Mouse (Mus musculus) left cerebral cortex, postnatal 4 days (tissue): Measurements from ENCODE around the gene Tmed9. TPM values are rescaled to one million over a fixed set of nuclear protein-coding genes. Genes with fewer than 3 reads are reported as not detected.
A peak's percentile ranks its signal among the peaks of the same experiment; 100 is the strongest.
"Not testable (repeated sequence)": the region's sequence is repeated elsewhere in the genome, so short reads cannot be mapped to it uniquely, and the experiment has no call there.

Experiments
- DNase-seq: peaks from one replicate; pipeline ENCODE4 v3.0.0-alpha.2; 2022
- intact Hi-C: fragments of 180-260 bp; cut with DNase I; formaldehyde crosslinking; loops from one replicate; pipeline ENCODE4 v1.15.1; 2025
- total RNA-seq, 2 experiments: library from RNA; stranded (reverse); gene quantifications; 2 replicates each; pipeline ENCODE4 v1.2.3; 2021

Gene Tmed9
- total RNA-seq, 2 experiments from 2014 or later, result 109 to 111 TPM

- no peak for DNase-seq
Measured at GRCm38 (mm10) chr13:55604606-55605005, 31.1 kb downstream of the Tmed9 start.

GRCm38 (mm10) chr13:55606899-55607623 lies 33.5 kb downstream of the Tmed9 start:
- peak; percentile 17 for DNase-seq
- intact Hi-C loops, result no loop called here

More at GRCm38 (mm10) chr13:55604606-55605005, 31.1 kb downstream of the Tmed9 start:
- intact Hi-C loops, result loop anchor here (5.0 kb wide), 1 partner anchor 33 kb away; the partner anchor contains the start of gene Ddx46

GRCm38 (mm10) chr13:55607624-55608006 lies 34.1 kb downstream of the Tmed9 start:
- intact Hi-C loops, result no loop called here

GRCm38 (mm10) chr13:55611996-55612395 lies 38.5 kb downstream of the Tmed9 start:
- DNase-seq, result no peak
- intact Hi-C loops, result no loop called here

More at GRCm38 (mm10) chr13:55607624-55608006, 34.1 kb downstream of the Tmed9 start:
- DNase-seq, result no peak

GRCm38 (mm10) chr13:55613471-55613870 lies 39.9 kb downstream of the Tmed9 start:
- no peak for DNase-seq

GRCm38 (mm10) chr13:55619328-55619727 lies 45.8 kb downstream of the Tmed9 start:
- intact Hi-C loops, result no loop called here
- DNase-seq, result no peak

More at GRCm38 (mm10) chr13:55613471-55613870, 39.9 kb downstream of the Tmed9 start:
- intact Hi-C loops, result no loop called here

- DNase-seq, result no peak
- intact Hi-C loops, result no loop called here
Measured at GRCm38 (mm10) chr13:55620275-55620674, 46.7 kb downstream of the Tmed9 start.

- intact Hi-C loops, DNase-seq: not testable (repeated sequence)
Measured at GRCm38 (mm10) chr13:55622156-55622648, 48.7 kb downstream of the Tmed9 start.

- intact Hi-C loops, result no loop called here
- DNase-seq, result peak; percentile 85
Measured at GRCm38 (mm10) chr13:55622649-55623541, 49.4 kb downstream of the Tmed9 start, which contains the start of gene Caml. TSS of gene Caml (plus strand) at chr13:55623005.

GRCm38 (mm10) chr13:55634639-55635127 lies 61.2 kb downstream of the Tmed9 start, which contains the start of gene Ddx46:
TSS of gene Ddx46 (plus strand) at chr13:55635027.
- intact Hi-C loops, result loop anchor here (5.0 kb wide), 1 partner anchor 32 kb away; no protein-coding TSS in a partner anchor
- DNase-seq, result peak; percentile 92

GRCm38 (mm10) chr13:55635146-55635571 lies 61.6 kb downstream of the Tmed9 start:
- intact Hi-C loops, result loop anchor here (5.0 kb wide), 1 partner anchor 33 kb away; no protein-coding TSS in a partner anchor
- peak; percentile 21 for DNase-seq

GRCm38 (mm10) chr13:55636185-55636983 lies 62.9 kb downstream of the Tmed9 start:
- intact Hi-C loops, result loop anchor here (5.0 kb wide), 1 partner anchor 34 kb away; no protein-coding TSS in a partner anchor

GRCm38 (mm10) chr13:55640480-55640879 lies 66.9 kb downstream of the Tmed9 start:
- intact Hi-C loops, result loop anchor here (5.0 kb wide), 1 partner anchor 37 kb away; no protein-coding TSS in a partner anchor
- DNase-seq, result peak; percentile 73

More at GRCm38 (mm10) chr13:55636185-55636983, 62.9 kb downstream of the Tmed9 start:
- no peak for DNase-seq

- intact Hi-C loops, result loop anchor here (5.0 kb wide), 1 partner anchor 33 kb away; no protein-coding TSS in a partner anchor
- DNase-seq, result peak; percentile 17
Measured at GRCm38 (mm10) chr13:55644525-55644924, 71.0 kb downstream of the Tmed9 start.

Other genes with a start within 250 kb of the Tmed9 start
- gene Mxd3, start 243.9 kb upstream of the Tmed9 start, total RNA-seq, result 1 to 10 TPM; 3.6 to 5.6 TPM
- gene Lman2, start 210.9 kb upstream of the Tmed9 start, total RNA-seq, result 10 to 100 TPM; 43.1 to 46.8 TPM
- 1 to 10 TPM; 4.3 to 6.3 TPM for gene Rgs14, start 204.0 kb upstream of the Tmed9 start, total RNA-seq
- under 1 TPM in 1 of 2 experiments, not detected in 1; 0.36 TPM for gene Slc34a1, start 175.5 kb upstream of the Tmed9 start, total RNA-seq
- 1 to 10 TPM in 1 of 2 experiments, under 1 TPM in 1; 0.97 to 1.1 TPM for gene Pfn3, start 158.5 kb upstream of the Tmed9 start, total RNA-seq
- gene F12, start 146.9 kb upstream of the Tmed9 start, total RNA-seq, result under 1 TPM; 0.30 to 0.38 TPM
- gene Grk6, start 128.7 kb upstream of the Tmed9 start, total RNA-seq, result 10 to 100 TPM; 73.8 to 78.8 TPM
- gene Prr7, start 109.5 kb upstream of the Tmed9 start, total RNA-seq, result 10 to 100 TPM; 86.0 to 87.5 TPM
- gene Dbn1, start 85.6 kb upstream of the Tmed9 start, total RNA-seq, result 100 to 1,000 TPM; 623 to 643 TPM
- 10 to 100 TPM; 62.5 to 66.8 TPM for gene Pdlim7, start 60.1 kb upstream of the Tmed9 start, total RNA-seq
- 1 to 10 TPM; 6.4 to 7.2 TPM for gene Dok3, start 44.4 kb upstream of the Tmed9 start, total RNA-seq
- gene Ddx41, start 37.1 kb upstream of the Tmed9 start, total RNA-seq, result 10 to 100 TPM; 51.6 to 56.5 TPM
- 10 to 100 TPM; 91.4 to 92.9 TPM for gene Fam193b, start 2.6 kb upstream of the Tmed9 start, total RNA-seq
- gene B4galt7, start 26.2 kb downstream of the Tmed9 start, total RNA-seq, result 10 to 100 TPM; 32.3 to 32.4 TPM
- 10 to 100 TPM; 60.3 to 62.0 TPM for gene Caml, start 49.3 kb downstream of the Tmed9 start, total RNA-seq
- gene Ddx46, start 61.3 kb downstream of the Tmed9 start, total RNA-seq, result 10 to 100 TPM; 49.7 to 50.2 TPM
- 100 to 1,000 TPM; 101 TPM for gene B230219D22Rik, start 119.4 kb downstream of the Tmed9 start, total RNA-seq
- 10 to 100 TPM; 58.7 to 59.5 TPM for gene Txndc15, start 140.9 kb downstream of the Tmed9 start, total RNA-seq
- 10 to 100 TPM; 20.6 to 25.4 TPM for gene Pcbd2, start 153.6 kb downstream of the Tmed9 start, total RNA-seq
- gene Catsper3, start 210.8 kb downstream of the Tmed9 start, total RNA-seq, result under 1 TPM; 0.38 to 0.44 TPM